Mouse (Mus musculus) hindbrain, embryonic 15.5 days (tissue): Measurements from ENCODE around the gene Lrrc43. TPM values are rescaled to one million over a fixed set of nuclear protein-coding genes. Genes with fewer than 3 reads are reported as not detected.
"Not testable (repeated sequence)": the region's sequence is repeated elsewhere in the genome, so short reads cannot be mapped to it uniquely, and the experiment has no call there.

ENCODE experiments used
- ATAC-seq: fragments of 200-750 bp; cut with Nextera tagmentation; 2 replicates; pipeline ENCODE4 v1.8.0; 2017; ENCODE audit warnings: low read depth, moderate number of reproducible peaks, moderate TSS enrichment; ENCODE audit not compliant: low FRiP score
- H3K27ac ChIP-seq: fragments of 300-500 bp; sonication (generic); replicated peaks from 2 replicates; pipeline ENCODE4 v1.5.1; 2015; ENCODE audit warnings: mild to moderate bottlenecking, inconsistent platforms
- H3K27me3 ChIP-seq: fragments of 300-500 bp; sonication (generic); 2 replicates; pipeline ENCODE4 v1.6.1; 2015; ENCODE audit warnings: control low read depth, inconsistent platforms
- H3K36me3 ChIP-seq: fragments of 300-500 bp; sonication (generic); 2 replicates; pipeline ENCODE4 v1.6.1; 2015; ENCODE audit warnings: control low read depth, inconsistent platforms
- H3K4me1 ChIP-seq: fragments of 300-500 bp; sonication (generic); replicated peaks from 2 replicates; pipeline ENCODE4 v1.6.1; 2015; ENCODE audit warnings: control low read depth, inconsistent platforms
- H3K4me2 ChIP-seq: fragments of 300-500 bp; sonication (generic); 2 replicates; pipeline ENCODE4 v1.6.1; 2015; ENCODE audit warnings: moderate library complexity, mild to moderate bottlenecking, inconsistent platforms
- H3K4me3 ChIP-seq: fragments of 300-500 bp; sonication (generic); 2 replicates; pipeline ENCODE4 v1.5.1; 2015; ENCODE audit warnings: mild to moderate bottlenecking, inconsistent platforms
- H3K9ac ChIP-seq: fragments of 300-500 bp; sonication (generic); 2 replicates; pipeline ENCODE4 v1.6.1; 2015; ENCODE audit warnings: inconsistent platforms
- H3K9me3 ChIP-seq: fragments of 300-500 bp; sonication (generic); 2 replicates; pipeline ENCODE4 v1.6.1; 2016; ENCODE audit warnings: control low read depth, inconsistent platforms
- WGBS: fragments of 180-500 bp; shearing (Covaris S2); methylation state at CpG from one replicate; pipeline ENCODE4 v1.1.7; 2015; 5-methylcytosine and 5-hydroxymethylcytosine counted together
- polyA plus RNA-seq: library from polyadenylated mRNA; unstranded; fragments of >200 nt; fragmentation: Nextera tagmentation; extraction: Ambion mirVana; gene quantifications from 2 replicates; pipeline ENCODE4 v1.2.1, GENCODE M21; 2015

The Lrrc43 gene
- polyA plus RNA-seq, 1 experiment from 2014 or later, result 0.43 TPM

DNA sequence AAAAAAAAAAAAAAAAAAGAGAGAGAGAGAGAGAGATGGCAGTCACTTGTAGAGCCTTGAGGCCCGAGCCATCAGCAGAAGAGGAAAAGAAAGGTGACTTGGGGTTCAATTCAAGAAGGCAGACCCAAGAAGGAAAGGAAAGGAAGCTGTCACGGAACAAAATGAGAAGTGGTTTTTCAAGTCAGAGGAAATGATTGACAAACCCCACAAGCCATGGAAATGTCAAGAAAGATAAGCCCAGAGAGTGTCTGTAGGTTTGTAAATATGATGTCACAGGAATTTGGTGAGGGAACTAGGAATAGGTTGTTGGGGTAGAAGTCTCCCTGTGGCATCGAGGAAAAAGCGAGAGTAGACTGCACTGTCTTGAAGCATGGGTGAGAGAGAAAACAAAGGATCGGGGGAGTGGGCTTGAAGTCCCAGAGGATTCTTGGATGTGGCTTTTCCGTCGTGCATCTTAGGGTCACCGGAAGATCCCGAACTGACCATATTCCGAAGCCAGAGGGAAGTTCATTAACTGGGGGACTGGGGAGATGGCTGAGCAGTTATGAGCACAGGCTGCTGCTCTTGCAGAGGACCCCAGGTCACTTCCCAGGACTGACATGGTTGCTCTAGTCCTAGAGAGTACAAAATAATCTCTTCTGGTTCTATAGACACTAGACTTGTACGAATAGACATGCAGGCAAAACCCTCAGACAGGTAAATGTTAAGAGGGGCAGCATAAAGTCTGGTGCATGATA is 1.3 kb upstream of the Lrrc43 start:
- Histone ChIP-seq H3K9me3 (no peaks in the 10 kb centered on the region), H3K27ac (no peak overlapping the region), H3K27me3 (no peaks in the 10 kb centered on the region), H3K4me3 (no peak overlapping the region), H3K36me3 (no peaks in the 10 kb centered on the region), H3K4me1 (peaks cover 8% of the 10 kb centered on the region), H3K9ac (no peak overlapping the region), H3K4me2 (no peak overlapping the region)
- no peak for ATAC-seq
- WGBS, result 87% methylated on average over 11 of the region's 11 CpGs

DNA sequence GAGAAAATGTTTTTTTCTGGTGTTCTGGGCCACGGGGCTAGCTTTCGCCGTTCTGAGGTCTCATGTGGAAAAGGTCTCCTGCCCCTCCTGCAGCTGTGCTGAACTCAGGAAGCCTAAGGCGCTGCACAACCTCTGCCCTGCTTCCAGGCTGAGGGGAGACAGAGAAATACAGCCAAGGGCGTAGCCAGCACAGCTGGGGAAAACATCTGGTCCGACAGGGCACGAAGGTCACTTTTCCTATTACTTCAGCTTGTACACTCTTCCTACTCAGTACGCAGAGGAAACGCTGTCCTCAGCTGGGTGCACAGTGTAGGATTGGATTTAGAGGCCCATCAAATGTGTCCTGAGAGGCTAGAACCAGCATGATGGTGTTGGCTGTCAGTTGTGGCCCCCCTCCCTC is 830 bp downstream of the Lrrc43 start:
- Histone ChIP-seq H3K27me3 (no peaks in the 10 kb centered on the region), H3K36me3 (no peaks in the 10 kb centered on the region), H3K9ac (no peak overlapping the region), H3K9me3 (no peaks in the 10 kb centered on the region), H3K4me1 (peaks cover 8% of the 10 kb centered on the region), H3K27ac (no peak overlapping the region), H3K4me2 (0 out of 2 replicates have a peak overlapping the region, but pooled peaks have one; percentile 62), H3K4me3 (no peak overlapping the region)
- WGBS, result 70% methylated on average over 9 of the region's 9 CpGs
- no peak for ATAC-seq

GRCm38 (mm10) chr5:123499717-123500116 is 10.6 kb downstream of the Lrrc43 start:
- H3K4me1 ChIP-seq, result peaks cover 8% of the 10 kb centered on the region; the same call in 1 of the 2 replicates

DNA sequence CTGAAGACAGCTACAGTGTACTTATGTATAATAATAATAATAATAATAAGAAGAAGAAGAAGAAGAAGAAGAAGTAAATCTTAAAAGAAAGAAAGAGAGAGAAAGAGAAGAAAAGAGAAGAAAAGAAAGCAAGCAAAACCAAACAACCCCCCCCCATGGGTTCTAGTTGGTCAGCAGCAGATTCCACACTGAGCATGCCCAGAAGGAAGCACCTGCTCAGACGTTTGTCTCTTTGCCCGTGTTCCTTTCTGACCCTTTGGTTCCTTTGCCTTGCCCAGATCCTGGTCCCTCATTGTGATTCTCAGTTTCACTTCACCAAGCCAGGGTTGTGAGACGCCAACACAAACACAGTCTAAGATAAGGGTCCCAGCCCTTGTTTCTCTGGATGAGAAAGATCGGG is 12.9 kb downstream of the Lrrc43 start:
- Histone ChIP-seq H3K4me2 (no peak overlapping the region), H3K27me3 (no peaks in the 10 kb centered on the region), H3K27ac (no peak overlapping the region), H3K9ac (no peak overlapping the region), H3K9me3 (no peaks in the 10 kb centered on the region), H3K4me3 (no peak overlapping the region), H3K4me1 (peaks cover 8% of the 10 kb centered on the region; the same call in 1 of the 2 replicates), H3K36me3 (no peaks in the 10 kb centered on the region)
- no peak for ATAC-seq
- 69% methylated on average over 4 of the region's 4 CpGs for WGBS

More at GRCm38 (mm10) chr5:123499717-123500116, 10.6 kb downstream of the Lrrc43 start:
- H3K4me2 ChIP-seq, result no peak overlapping the region
- H3K27ac ChIP-seq, result no peak overlapping the region
- no peak overlapping the region for H3K9ac ChIP-seq
- H3K36me3 ChIP-seq, result no peaks in the 10 kb centered on the region
- 40% methylated on average over 4 of the region's 4 CpGs for WGBS
- ATAC-seq, result no peak; the same call in 1 of the 2 replicates
- no peaks in the 10 kb centered on the region for H3K27me3 ChIP-seq
- no peak overlapping the region for H3K4me3 ChIP-seq
- no peaks in the 10 kb centered on the region for H3K9me3 ChIP-seq

GRCm38 (mm10) chr5:123507936-123508723 is 19.0 kb downstream of the Lrrc43 start:
- under 1% methylated on average over 58 of the region's 59 CpGs for whole genome bisulfite sequencing
- peak overlapping the region; percentile 86 for H3K4me2 ChIP-seq
- H3K9me3 ChIP-seq, result no peaks in the 10 kb centered on the region
- H3K4me1 ChIP-seq, result peaks cover 18% of the 10 kb centered on the region
- H3K27me3 ChIP-seq, result 0 out of 2 replicates have a peak, but pooled peaks cover 3% of the 10 kb centered on the region
- peak; percentile 90 for ATAC-seq
- H3K9ac ChIP-seq, result peak overlapping the region; percentile 37
- peaks cover 10% of the 10 kb centered on the region; the same call in 1 of the 2 replicates for H3K36me3 ChIP-seq
- peak overlapping the region; percentile 51 for H3K4me3 ChIP-seq
- peak overlapping the region; percentile 50 for H3K27ac ChIP-seq

DNA sequence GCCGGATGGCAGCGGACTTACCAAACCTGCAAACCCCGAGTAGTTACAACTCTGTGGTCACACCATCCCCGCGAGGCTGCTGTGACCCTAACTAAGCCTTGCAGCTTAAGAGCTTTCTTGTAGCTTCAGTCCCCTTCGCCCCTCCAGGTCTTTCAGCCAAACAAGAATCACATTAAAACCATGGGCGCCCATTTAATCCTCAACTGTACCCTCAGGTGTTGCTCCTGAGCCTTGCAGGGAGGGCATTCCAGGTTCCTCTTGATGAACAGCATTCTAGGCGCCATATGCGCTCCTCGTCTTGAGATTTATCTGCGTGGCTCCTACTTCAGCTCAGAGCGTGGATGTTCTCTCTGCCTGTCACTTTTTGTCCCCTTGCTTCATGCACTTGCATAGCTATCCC is 19.8 kb downstream of the Lrrc43 start:
- H3K4me3 ChIP-seq, result peak overlapping the region; percentile 51
- H3K27me3 ChIP-seq, result 0 out of 2 replicates have a peak, but pooled peaks cover 3% of the 10 kb centered on the region
- peaks cover 10% of the 10 kb centered on the region; the same call in 1 of the 2 replicates for H3K36me3 ChIP-seq
- peaks cover 18% of the 10 kb centered on the region for H3K4me1 ChIP-seq
- no peak for ATAC-seq
- peak overlapping the region; percentile 86 for H3K4me2 ChIP-seq
- H3K27ac ChIP-seq, result no peak overlapping the region
- WGBS, result 8% methylated on average over 12 of the region's 12 CpGs
- no peaks in the 10 kb centered on the region for H3K9me3 ChIP-seq
- peak overlapping the region; percentile 37 for H3K9ac ChIP-seq

- WGBS, result 88% methylated on average over 5 of the region's 5 CpGs
- H3K27ac ChIP-seq, result no peak within 1 kb of the TSS
- H3K4me2 ChIP-seq, result peak within 1 kb of the TSS; percentile 86
- H3K36me3 ChIP-seq, result peaks cover 10% of the 10 kb centered on the region; the same call in 1 of the 2 replicates
- H3K4me1 ChIP-seq, result peaks cover 18% of the 10 kb centered on the region
- H3K9me3 ChIP-seq, result no peaks in the 10 kb centered on the region
- H3K9ac ChIP-seq, result no peak within 1 kb of the TSS
- no peak within 1 kb of the TSS for H3K4me3 ChIP-seq
- ATAC-seq, result no peak
- 0 out of 2 replicates have a peak, but pooled peaks cover 3% of the 10 kb centered on the region for H3K27me3 ChIP-seq
Observed at GRCm38 (mm10) chr5:123510160-123510559, 21.1 kb downstream of the Lrrc43 start, which contains the start of gene B3gnt4. B3gnt4 (plus strand) TSS chr5:123510460.

GRCm38 (mm10) chr5:123511426-123511825 is 22.3 kb downstream of the Lrrc43 start:
- H3K4me1 ChIP-seq, result peaks cover 18% of the 10 kb centered on the region
- H3K27ac ChIP-seq, H3K9me3 ChIP-seq, H3K4me2 ChIP-seq, H3K27me3 ChIP-seq, H3K4me3 ChIP-seq, H3K9ac ChIP-seq, ATAC-seq: not testable (repeated sequence)
- 86% methylated on average over 3 of the region's 3 CpGs for WGBS
- H3K36me3 ChIP-seq, result peaks cover 18% of the 10 kb centered on the region

- no peak overlapping the region for H3K27ac ChIP-seq
- H3K9me3 ChIP-seq, result no peaks in the 10 kb centered on the region
- no peak overlapping the region for H3K4me3 ChIP-seq
- ATAC-seq, result no peak
- H3K4me1 ChIP-seq, result peaks cover 18% of the 10 kb centered on the region
- no peak overlapping the region for H3K4me2 ChIP-seq
- H3K9ac ChIP-seq, result no peak overlapping the region
- 71% methylated on average over 3 of the region's 3 CpGs for WGBS
- 0 out of 2 replicates have a peak, but pooled peaks cover 2% of the 10 kb centered on the region for H3K27me3 ChIP-seq
- H3K36me3 ChIP-seq, result peaks cover 25% of the 10 kb centered on the region
Observed at GRCm38 (mm10) chr5:123512102-123512501, 23.0 kb downstream of the Lrrc43 start.

DNA sequence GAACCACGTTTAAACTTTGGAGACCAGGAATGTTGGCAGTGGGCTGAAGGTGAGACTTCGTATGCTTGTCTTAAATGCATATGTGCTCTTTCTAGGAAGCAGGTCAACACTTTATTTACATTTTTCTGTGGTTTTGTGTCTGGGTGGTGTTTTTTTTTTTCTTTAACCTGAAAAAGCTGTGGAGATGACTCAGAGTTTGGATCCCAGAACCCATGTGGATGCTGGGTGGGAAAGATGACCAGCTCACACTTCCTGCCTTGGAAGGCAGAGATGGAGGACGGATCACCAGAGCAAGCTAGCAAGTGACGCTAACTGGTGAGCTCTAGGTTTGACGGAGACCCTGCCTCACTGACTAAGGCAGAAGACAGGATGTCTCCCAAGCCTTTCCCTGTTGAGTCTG is 25.8 kb downstream of the Lrrc43 start:
- Histone ChIP-seq H3K36me3 (peaks cover 37% of the 10 kb centered on the region), H3K4me1 (no peaks in the 10 kb centered on the region), H3K4me3 (no peak overlapping the region), H3K9me3 (no peaks in the 10 kb centered on the region), H3K4me2 (no peak overlapping the region), H3K27me3 (no peaks in the 10 kb centered on the region), H3K9ac (no peak overlapping the region), H3K27ac (no peak overlapping the region)
- ATAC-seq, result no peak
- 92% methylated on average over 5 of the region's 5 CpGs for WGBS

GRCm38 (mm10) chr5:123520666-123521065 is 31.6 kb downstream of the Lrrc43 start:
- Histone ChIP-seq H3K27me3 (no peaks in the 10 kb centered on the region), H3K4me3 (no peak overlapping the region), H3K9ac (no peak overlapping the region), H3K36me3 (peaks cover 24% of the 10 kb centered on the region), H3K4me1 (peaks cover 27% of the 10 kb centered on the region), H3K9me3 (no peaks in the 10 kb centered on the region), H3K27ac (no peak overlapping the region), H3K4me2 (no peak overlapping the region)
- WGBS, result 91% methylated on average over 9 of the region's 9 CpGs
- ATAC-seq, result no peak

GRCm38 (mm10) chr5:123521621-123522020 is 32.5 kb downstream of the Lrrc43 start:
- H3K9ac ChIP-seq, result no peak overlapping the region
- no peak overlapping the region for H3K4me2 ChIP-seq
- H3K4me1 ChIP-seq, result peaks cover 27% of the 10 kb centered on the region
- WGBS, result 88% methylated on average over 1 of the region's 1 CpGs
- no peaks in the 10 kb centered on the region for H3K27me3 ChIP-seq
- H3K4me3 ChIP-seq, result no peak overlapping the region
- peaks cover 17% of the 10 kb centered on the region for H3K36me3 ChIP-seq
- H3K9me3 ChIP-seq, result no peaks in the 10 kb centered on the region
- no peak for ATAC-seq
- no peak overlapping the region for H3K27ac ChIP-seq
